In genomic region chr5:146841301-146841700, GRCm38 (mm10) we compare ENCODE assay signal across 26 mouse cellular contexts. TPM values are rescaled to one million over a fixed set of nuclear protein-coding genes. Genes with fewer than 3 reads are reported as not detected.
DNase-seq lines count a peak whose midpoint lies in the region; ATAC-seq and TF ChIP-seq lines count a peak whose summit lies in the region.
"Had no signal": no experiment of that assay in that cellular context is flagged by ENCODE, and none has a peak within 500 bp of the region (broad histone marks: within the 10 kb centered on the region; RNA-seq: fewer than 3 reads in every experiment).

No protein-coding gene starts in this region.

- peak overlapping the region; percentile 88 for H3K27ac ChIP-seq in layer of hippocampus, adult 2 months
- H3K27ac ChIP-seq: embryonic facial prominence, embryonic 15.5 days; heart, adult 2 months; heart, embryonic 13.5 days; hindbrain, embryonic 12.5 days; liver, embryonic 13.5 days; midbrain, embryonic 13.5 days; stomach, embryonic 15.5 days had no signal

- DNase-seq in frontal cortex, postnatal 10 days (ENCODE audit: low spot score in 2 of 2): no peak
- DNase-seq in layer of hippocampus, adult 2 months (ENCODE audit: low spot score in 2 of 2): peak; percentile 37 to 68
- DNase-seq in layer of hippocampus, postnatal 25 days (ENCODE audit: extremely low spot score in 1 of 2, low spot score in 1 of 2): no peak
- DNase-seq in 416B (ENCODE audit: low read depth): peak; percentile 52
- DNase-seq in gonadal fat pad, adult 2 months (ENCODE audit: low read depth): peak; percentile 41
- DNase-seq in thymus, postnatal 14 days: no peak
- DNase-seq: cerebellum, adult 18-20 months; cerebellum, postnatal 25 days; embryo, embryonic 11 days; gastrocnemius, postnatal 25 days; heart, adult 2 months; heart, postnatal 14 days; kidney, adult 11 months; liver, embryonic 13.5 days; lung, adult 2 months; thymus, postnatal 4 days had no signal

- ATAC-seq in frontal cortex, adult (ENCODE audit: low TSS enrichment): peak; percentile 20; the same call in 1 of the 2 replicates
- ATAC-seq: CD4-positive, CD25-positive, alpha-beta regulatory T cell, adult 4 months; forebrain, embryonic 16.5 days; midbrain, embryonic 13.5 days had no signal

- no peak for TF ChIP-seq CTCF in layer of hippocampus, adult 2 months (conservative IDR thresholded peaks at IDR 0.05)

- H3K4me3 ChIP-seq in layer of hippocampus, adult 2 months: no peak overlapping the region; the same call in 1 of the 2 replicates
- H3K4me3 ChIP-seq: embryonic facial prominence, embryonic 15.5 days; heart, adult 2 months; heart, embryonic 13.5 days; hindbrain, embryonic 12.5 days; liver, embryonic 13.5 days; megakaryocyte, embryonic 14.5 days; midbrain, embryonic 13.5 days; stomach, embryonic 15.5 days had no signal

RNA-seq across cellular contexts. Expression of gene Rasl11a, which starts 3.6 kb away (rescaled TPM):
- total RNA-seq in layer of hippocampus, adult 2 months (2021): 10 to 100 TPM; 11.0 to 13.7 TPM
- 10 to 100 TPM; 17.4 to 17.8 TPM for total RNA-seq in layer of hippocampus, postnatal 25 days (2021)
- 9.1 and 12.4 TPM in 2 replicates for polyA plus RNA-seq in gonadal fat pad, adult 2 months (2012; rRNA removed)
- total RNA-seq: monocyte, adult 5-6 weeks had no signal

RNA-seq across cellular contexts. Expression of gene Rpl21, which starts 8.6 kb away (rescaled TPM):
- 100 to 1,000 TPM; 205 to 212 TPM for total RNA-seq in layer of hippocampus, adult 2 months (2021)
- total RNA-seq in layer of hippocampus, postnatal 25 days (2021): 100 to 1,000 TPM; 191 to 202 TPM
- polyA plus RNA-seq in gonadal fat pad, adult 2 months (2012; rRNA removed): 88.2 and 114 TPM in 2 replicates

RNA-seq across cellular contexts. Expression of gene Usp12, which starts 46.5 kb away (rescaled TPM):
- total RNA-seq in layer of hippocampus, adult 2 months (2021): 10 to 100 TPM; 58.4 to 62.5 TPM
- total RNA-seq in layer of hippocampus, postnatal 25 days (2021): 10 to 100 TPM; 58.2 to 58.9 TPM
- 17.7 and 20.0 TPM in 2 replicates for polyA plus RNA-seq in gonadal fat pad, adult 2 months (2012; rRNA removed)

Comparison
In these comparisons a context has a peak if more than half of its experiments do, and no peak if none do; other contexts are left out.
1. DNase-seq: peak in layer of hippocampus, adult 2 months (2 of 2), 416B (single experiment) and gonadal fat pad, adult 2 months (single experiment); none in frontal cortex, postnatal 10 days (0 of 2), layer of hippocampus, postnatal 25 days (0 of 2) and thymus, postnatal 14 days (single experiment).